10 mouse cellular contexts compared by ENCODE assay signal in genomic region chr9:69502504-69502903, GRCm38 (mm10). TPM values are rescaled to one million over a fixed set of nuclear protein-coding genes. Genes with fewer than 3 reads are reported as not detected.
DNase-seq lines count a peak whose midpoint lies in the region; TF ChIP-seq lines count a peak whose summit lies in the region.
"Had no signal": no experiment of that assay in that cellular context is flagged by ENCODE, and none has a peak within 500 bp of the region (broad histone marks: within the 10 kb centered on the region; RNA-seq: fewer than 3 reads in every experiment).

No protein-coding gene starts in this region.

- peak; percentile 98 for TF ChIP-seq CTCF in left cerebral cortex, adult 2 months (IDR thresholded peaks at IDR 0.05)

- intact Hi-C loops in heart, postnatal 25 days (cut with DNase I): no loop called here
- intact Hi-C loops in gastrocnemius, postnatal 14 days (cut with DNase I; ENCODE audit: low total_unique reads): no loop called here
- intact Hi-C loops in left cerebral cortex, adult 2 months (cut with DNase I): no loop called here

- no peak overlapping the region for H3K27ac ChIP-seq in left cerebral cortex, adult 2 months
- H3K27ac ChIP-seq: embryonic facial prominence, embryonic 12.5 days; midbrain, embryonic 12.5 days had no signal

- no peak overlapping the region for H3K4me3 ChIP-seq in left cerebral cortex, adult 2 months
- H3K4me3 ChIP-seq: embryonic facial prominence, embryonic 12.5 days; midbrain, embryonic 12.5 days had no signal

- DNase-seq in heart, adult 8-10 months (ENCODE audit: low spot score): peak; percentile 64
- DNase-seq in heart, postnatal 25 days (ENCODE audit: low spot score): no peak
- peak; percentile 43 for DNase-seq in Muller cell, postnatal 12 days (ENCODE audit: inconsistent ontology term)
- DNase-seq in cerebellum, adult 9-10 months: peak; percentile 45
- peak; percentile 57 for DNase-seq in gastrocnemius, postnatal 14 days
- peak; percentile 62 to 71 for DNase-seq in left cerebral cortex, adult 2 months (ENCODE audit: extremely low spot score in 1 of 2, low spot score in 2 of 2)
- DNase-seq in monocyte, adult 2 months (ENCODE audit: low read depth in 1 of 2, low spot score in 2 of 2): peak; percentile 13 to 33
- peak; percentile 27 to 58 for DNase-seq in thymus, postnatal 10 days (ENCODE audit: low spot score in 2 of 2)

RNA-seq across cellular contexts. Expression of gene Anxa2, which starts 49.1 kb away (rescaled TPM):
- 10 to 100 TPM; 48.1 to 87.1 (median 65.2) TPM for total RNA-seq in heart, adult 8-10 months (2022)
- total RNA-seq in heart, postnatal 25 days (2021): 100 to 1,000 TPM in 1 of 2 experiments, 10 to 100 TPM in 1; 95.4 to 104 TPM
- 100 to 1,000 TPM in 1 of 2 experiments, 10 to 100 TPM in 1; 90.8 to 119 TPM for total RNA-seq in gastrocnemius, postnatal 14 days (2021)
- 10 to 100 TPM; 13.4 to 14.8 TPM for total RNA-seq in left cerebral cortex, adult 2 months (2021)
